Mouse (Mus musculus) intestine, embryonic 15.5 days (tissue): ENCODE results near the gene Strc. TPM values are rescaled to one million over a fixed set of nuclear protein-coding genes. Genes with fewer than 3 reads are reported as not detected.

Experiments used
- ATAC-seq: fragments of 200-750 bp; cut with Nextera tagmentation; 2 replicates; pipeline ENCODE4 v1.8.0; 2017; ENCODE audit warnings: moderate TSS enrichment, moderate library complexity
- H3K27ac ChIP-seq: fragments of 300-500 bp; sonication (generic); 2 replicates; pipeline ENCODE4 v1.5.1; 2015; ENCODE audit warnings: mild to moderate bottlenecking, inconsistent platforms
- H3K27me3 ChIP-seq: fragments of 300-500 bp; sonication (generic); replicated peaks from 2 replicates; pipeline ENCODE4 v1.6.1; 2015; ENCODE audit warnings: inconsistent platforms
- H3K36me3 ChIP-seq: fragments of 300-500 bp; sonication (generic); 2 replicates; pipeline ENCODE4 v1.6.1; 2015; ENCODE audit warnings: inconsistent platforms
- H3K4me1 ChIP-seq: fragments of 300-500 bp; sonication (generic); replicated peaks from 2 replicates; pipeline ENCODE4 v1.6.1; 2015; ENCODE audit warnings: inconsistent platforms
- H3K4me2 ChIP-seq: fragments of 300-500 bp; sonication (generic); replicated peaks from 2 replicates; pipeline ENCODE4 v1.6.1; 2015; ENCODE audit warnings: mild to moderate bottlenecking, inconsistent platforms
- H3K4me3 ChIP-seq: fragments of 300-500 bp; sonication (generic); replicated peaks from 2 replicates; pipeline ENCODE4 v1.5.1; 2015; ENCODE audit warnings: inconsistent platforms
- H3K9ac ChIP-seq: fragments of 300-500 bp; sonication (generic); 2 replicates; pipeline ENCODE4 v1.6.1; 2015; ENCODE audit warnings: inconsistent platforms
- H3K9me3 ChIP-seq: fragments of 300-500 bp; sonication (generic); 2 replicates; pipeline ENCODE4 v1.6.1; 2016; ENCODE audit warnings: inconsistent platforms
- WGBS: fragments of 180-500 bp; shearing (Covaris S2); methylation state at CpG from one replicate; pipeline ENCODE4 v1.1.7; 2015; 5-methylcytosine and 5-hydroxymethylcytosine counted together
- polyA plus RNA-seq: library from polyadenylated mRNA; unstranded; fragments of >200 nt; fragmentation: Nextera tagmentation; extraction: Ambion mirVana; gene quantifications from 2 replicates; pipeline ENCODE4 v1.2.1, GENCODE M21; 2015

Gene Strc
- polyA plus RNA-seq, 1 experiment from 2014 or later = not detected

DNA sequence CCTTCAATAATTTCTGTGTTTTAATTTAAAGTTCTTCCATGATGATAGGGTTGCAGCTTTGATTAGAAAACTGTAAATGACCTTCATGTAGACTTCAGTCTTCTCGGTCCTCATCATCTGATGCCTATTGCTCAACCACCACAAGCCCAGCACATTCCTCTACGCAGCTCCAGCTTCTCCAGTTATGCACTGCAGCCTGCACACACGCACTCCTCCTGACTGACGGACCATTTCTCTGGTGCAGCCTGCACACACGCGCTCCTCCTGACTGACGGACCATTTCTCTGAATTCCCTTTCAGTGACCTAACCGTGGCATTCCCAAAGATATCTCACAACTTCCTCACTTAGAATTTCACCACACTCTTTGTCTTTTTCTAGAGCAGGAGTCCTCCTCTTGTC, 33.8 kb downstream of the Strc start:
- H3K27me3 ChIP-seq = no peaks in the 10 kb centered on the region
- H3K4me3 ChIP-seq = no peak overlapping the region
- ATAC-seq = no peak
- peaks cover 4% of the 10 kb centered on the region for H3K4me1 ChIP-seq
- WGBS = 69% methylated on average over 8 of the region's 8 CpGs
- H3K4me2 ChIP-seq = no peak overlapping the region
- no peak overlapping the region for H3K9ac ChIP-seq
- no peaks in the 10 kb centered on the region for H3K36me3 ChIP-seq
- H3K27ac ChIP-seq = no peak overlapping the region
- no peaks in the 10 kb centered on the region for H3K9me3 ChIP-seq

DNA sequence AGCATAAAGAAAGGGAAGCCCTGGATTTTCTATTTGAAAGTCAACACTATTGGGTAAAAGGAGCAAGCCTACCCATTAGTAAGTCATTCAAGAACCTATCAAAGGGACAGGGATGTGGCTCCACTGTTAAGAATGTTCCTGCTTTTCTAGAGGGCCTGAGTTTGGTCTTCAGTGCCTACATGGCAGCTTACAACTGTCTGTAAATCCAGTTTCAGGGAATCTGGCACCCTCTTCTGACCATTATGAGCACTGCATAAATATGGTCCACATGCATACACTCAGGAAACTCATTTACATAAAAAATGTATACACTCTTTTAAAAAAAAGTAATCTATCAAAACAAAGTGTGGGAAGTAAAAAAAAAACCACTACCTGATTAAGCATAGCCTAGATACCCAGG, 47.9 kb downstream of the Strc start:
- Histone ChIP-seq H3K4me1 (no peaks in the 10 kb centered on the region), H3K27me3 (no peaks in the 10 kb centered on the region), H3K9ac (no peak overlapping the region), H3K4me2 (no peak overlapping the region), H3K9me3 (no peaks in the 10 kb centered on the region), H3K27ac (no peak overlapping the region), H3K4me3 (no peak overlapping the region), H3K36me3 (no peaks in the 10 kb centered on the region)
- no peak for ATAC-seq

GRCm38 (mm10) chr2:121329492-121329891, 57.5 kb downstream of the Strc start:
- ATAC-seq = no peak
- Histone ChIP-seq H3K9me3 (no peaks in the 10 kb centered on the region), H3K27ac (no peak overlapping the region), H3K4me2 (no peak overlapping the region), H3K4me1 (no peaks in the 10 kb centered on the region), H3K9ac (no peak overlapping the region), H3K27me3 (no peaks in the 10 kb centered on the region), H3K36me3 (no peaks in the 10 kb centered on the region), H3K4me3 (no peak overlapping the region)
- WGBS = 94% methylated on average over 2 of the region's 2 CpGs

DNA sequence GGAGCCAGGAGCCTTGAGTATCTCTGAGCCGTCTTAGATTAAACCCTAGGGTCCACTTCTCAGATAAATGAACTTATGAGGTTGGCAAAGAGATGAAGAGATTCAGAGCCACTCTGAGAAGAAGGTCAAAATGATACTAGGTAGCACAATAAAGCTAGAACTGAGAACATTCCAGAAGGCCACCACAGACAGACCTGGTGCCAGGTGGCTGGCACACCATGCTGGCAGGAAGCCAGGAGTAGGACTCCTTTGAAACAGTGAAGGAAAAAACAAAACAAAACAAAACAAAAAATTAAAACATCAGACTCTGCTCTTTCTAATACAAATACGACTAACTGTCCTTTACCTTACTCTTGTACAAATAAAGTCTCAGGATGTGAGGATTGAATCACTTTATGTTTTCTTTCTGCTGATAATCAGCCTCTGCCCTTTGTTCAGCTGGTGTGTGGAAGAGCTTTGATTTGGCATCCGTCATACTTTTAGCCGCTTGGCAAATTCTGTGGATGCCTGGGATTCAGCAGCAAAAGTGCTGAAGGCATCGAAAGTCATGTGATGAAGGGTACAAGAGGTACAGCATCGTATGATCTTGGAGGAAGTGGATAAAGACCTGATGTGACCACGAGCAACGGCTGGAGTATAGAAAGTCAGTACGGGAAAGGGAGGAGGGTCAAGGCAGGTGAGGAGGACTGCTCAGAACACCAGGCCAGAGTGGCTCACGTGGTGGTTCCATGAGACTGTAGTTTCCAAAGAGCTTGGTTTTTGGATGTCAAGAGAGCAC, 63.1 kb downstream of the Strc start:
- WGBS = 84% methylated on average over 10 of the region's 10 CpGs
- Histone ChIP-seq H3K4me1 (no peaks in the 10 kb centered on the region), H3K4me3 (no peak overlapping the region), H3K27ac (no peak overlapping the region), H3K4me2 (no peak overlapping the region), H3K9me3 (no peaks in the 10 kb centered on the region), H3K27me3 (no peaks in the 10 kb centered on the region), H3K9ac (no peak overlapping the region), H3K36me3 (peaks cover 4% of the 10 kb centered on the region; the same call in 1 of the 2 replicates)
- ATAC-seq = no peak

GRCm38 (mm10) chr2:121323041-121323440, 63.9 kb downstream of the Strc start:
- WGBS = 91% methylated on average over 10 of the region's 10 CpGs
- no peak overlapping the region for H3K4me3 ChIP-seq
- H3K27me3 ChIP-seq = no peaks in the 10 kb centered on the region
- no peaks in the 10 kb centered on the region for H3K4me1 ChIP-seq
- peaks cover 4% of the 10 kb centered on the region; the same call in 1 of the 2 replicates for H3K36me3 ChIP-seq
- H3K4me2 ChIP-seq = no peak overlapping the region
- no peaks in the 10 kb centered on the region for H3K9me3 ChIP-seq
- no peak for ATAC-seq
- no peak overlapping the region for H3K27ac ChIP-seq
- no peak overlapping the region for H3K9ac ChIP-seq

DNA sequence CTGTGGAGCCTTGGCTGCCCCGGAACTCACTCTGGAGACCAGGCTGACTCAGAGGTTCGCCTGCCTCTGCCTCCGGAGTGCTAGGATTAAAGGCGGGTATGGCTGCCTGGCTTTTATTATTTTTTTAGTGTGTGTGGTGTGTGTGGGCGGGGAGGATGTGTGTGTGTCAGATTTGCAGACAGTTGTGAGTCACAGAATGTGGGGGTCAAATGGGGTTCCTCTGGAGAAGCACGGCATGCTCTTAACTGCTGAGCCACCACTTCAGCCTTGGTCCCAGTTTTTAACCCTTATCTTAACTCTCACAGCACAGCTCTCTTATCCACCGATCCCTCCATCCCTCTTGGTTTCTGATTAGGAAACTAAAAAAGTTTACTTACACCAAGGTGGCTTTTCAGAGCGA, 70.7 kb downstream of the Strc start:
- 77% methylated on average over 8 of the region's 8 CpGs for WGBS
- no peak for ATAC-seq
- H3K27ac ChIP-seq = no peak overlapping the region
- H3K4me1 ChIP-seq = no peaks in the 10 kb centered on the region
- peaks cover 2% of the 10 kb centered on the region; the same call in 1 of the 2 replicates for H3K36me3 ChIP-seq
- H3K4me3 ChIP-seq = no peak overlapping the region
- H3K27me3 ChIP-seq = no peaks in the 10 kb centered on the region
- no peak overlapping the region for H3K9ac ChIP-seq
- H3K4me2 ChIP-seq = no peak overlapping the region
- no peaks in the 10 kb centered on the region for H3K9me3 ChIP-seq

Other genes starting within 250 kb of the Strc start
- gene Adal, start 246.7 kb downstream of the Strc start, polyA plus RNA-seq = 17.7 and 18.2 TPM in 2 replicates
- 19.4 and 20.0 TPM in 2 replicates for gene Lcmt2, start 246.5 kb downstream of the Strc start, polyA plus RNA-seq
- 38.2 and 44.2 TPM in 2 replicates for gene Tubgcp4, start 216.5 kb downstream of the Strc start, polyA plus RNA-seq
- gene Zscan29, start 216.0 kb downstream of the Strc start, polyA plus RNA-seq = 8.6 and 8.9 TPM in 2 replicates
- 40.1 and 43.4 TPM in 2 replicates for gene Trp53bp1, start 115.8 kb downstream of the Strc start, polyA plus RNA-seq
- 2.7 and 4.2 TPM in 2 replicates for gene Map1a, start 97.6 kb downstream of the Strc start, polyA plus RNA-seq
- 15.4 and 16.3 TPM in 2 replicates for gene Ppip5k1, start 31.8 kb downstream of the Strc start, polyA plus RNA-seq
- 417 and 490 TPM in 2 replicates for gene Ckmt1, start 29.5 kb downstream of the Strc start, polyA plus RNA-seq
- gene Pdia3, start 26.6 kb upstream of the Strc start, polyA plus RNA-seq = 834 and 874 TPM in 2 replicates
- gene Catsper2, start 26.6 kb upstream of the Strc start, polyA plus RNA-seq = 1.1 and 2.0 TPM in 2 replicates
- gene Ell3, start 57.1 kb upstream of the Strc start, polyA plus RNA-seq = 8.5 and 9.2 TPM in 2 replicates
- gene Serf2, start 62.0 kb upstream of the Strc start, polyA plus RNA-seq = 476 and 498 TPM in 2 replicates
- 88.6 and 101 TPM in 2 replicates for gene Hypk, start 66.1 kb upstream of the Strc start, polyA plus RNA-seq
- gene Serinc4, start 69.6 kb upstream of the Strc start, polyA plus RNA-seq = 0.23 and 0.30 TPM in 2 replicates
- gene Mfap1b, start 86.9 kb upstream of the Strc start, polyA plus RNA-seq = 41.5 and 42.6 TPM in 2 replicates
- gene Mfap1a, start 119.5 kb upstream of the Strc start, polyA plus RNA-seq = 19.8 and 20.8 TPM in 2 replicates
- gene Wdr76, start 119.6 kb upstream of the Strc start, polyA plus RNA-seq = 6.3 and 8.6 TPM in 2 replicates